Mouse (Mus musculus) midbrain, postnatal 0 days (tissue): ENCODE measurements around the gene Fahd1. TPM values are rescaled to one million over a fixed set of nuclear protein-coding genes. Genes with fewer than 3 reads are reported as not detected.

Source experiments
- ATAC-seq: fragments of 200-750 bp; cut with Nextera tagmentation; 2 replicates; pipeline ENCODE4 v1.8.0; 2017; ENCODE audit warnings: moderate number of reproducible peaks, mild to moderate bottlenecking, moderate TSS enrichment, moderate library complexity; ENCODE audit not compliant: low FRiP score
- DNase-seq: peaks from one replicate; pipeline ENCODE4 v3.0.0-alpha.2; 2015; ENCODE audit warnings: low spot score
- H3K27ac ChIP-seq: fragments of 300-500 bp; sonication (generic); 2 replicates; pipeline ENCODE4 v1.5.1; 2014; ENCODE audit warnings: low read depth, mild to moderate bottlenecking, low read length, mixed read lengths
- H3K27me3 ChIP-seq: fragments of 300-500 bp; sonication (generic); 2 replicates; pipeline ENCODE4 v1.6.1; 2014; ENCODE audit warnings: low read length, control low read depth, mixed read lengths; ENCODE audit not compliant: insufficient read depth
- H3K36me3 ChIP-seq: fragments of 300-500 bp; sonication (generic); 2 replicates; pipeline ENCODE4 v1.6.1; 2014; ENCODE audit warnings: low read length, control low read depth, mixed read lengths; ENCODE audit not compliant: insufficient read depth
- H3K4me1 ChIP-seq: fragments of 300-500 bp; sonication (generic); 2 replicates; pipeline ENCODE4 v1.6.1; 2014; ENCODE audit warnings: mild to moderate bottlenecking, control low read depth, antibody characterized with exemption, low read length, mixed read lengths; ENCODE audit not compliant: insufficient read depth
- H3K4me2 ChIP-seq: fragments of 300-500 bp; sonication (generic); 2 replicates; pipeline ENCODE4 v1.6.1; 2014; ENCODE audit warnings: low read depth, mild to moderate bottlenecking, low read length, mixed read lengths; ENCODE audit not compliant: poor library complexity, severe bottlenecking
- H3K4me3 ChIP-seq: fragments of 300-500 bp; sonication (generic); 2 replicates; pipeline ENCODE4 v1.5.1; 2014; ENCODE audit warnings: low read depth, mild to moderate bottlenecking, low read length, moderate library complexity
- H3K9ac ChIP-seq: fragments of 300-500 bp; sonication (generic); replicated peaks from 2 replicates; pipeline ENCODE4 v1.6.1; 2014; ENCODE audit warnings: mild to moderate bottlenecking, low read length, moderate library complexity, mixed read lengths; ENCODE audit not compliant: poor library complexity, severe bottlenecking
- H3K9me3 ChIP-seq: fragments of 300-500 bp; sonication (generic); 2 replicates; pipeline ENCODE4 v1.6.1; 2016; ENCODE audit warnings: low read length, control low read depth
- CTCF ChIP-seq: IDR thresholded peaks from 2 replicates; pipeline ENCODE4 v1.5.1; 2016; ENCODE audit warnings: antibody characterized with exemption, mild to moderate bottlenecking
- WGBS: fragments of 180-500 bp; shearing (Covaris S2); extraction: QIAGEN DNeasy Blood & Tissue Kit; methylation state at CpG from one replicate; pipeline ENCODE4 v1.1.7; 2014; 5-methylcytosine and 5-hydroxymethylcytosine counted together
- polyA plus RNA-seq: library from polyadenylated mRNA; unstranded; fragments of >200 nt; fragmentation: Nextera tagmentation; extraction: Ambion mirVana; gene quantifications from 2 replicates; pipeline ENCODE4 v1.2.1, GENCODE M21; 2015
- total RNA-seq: library from RNA; depleted of rRNA; stranded (reverse); fragments of >200 nt; gene quantifications from 2 replicates; pipeline ENCODE4 v1.2.3, GENCODE M21; 2014; rRNA removed

Gene Fahd1
- total RNA-seq (11.7 and 14.0 TPM in 2 replicates), polyA plus RNA-seq (18.2 and 20.8 TPM in 2 replicates)

- WGBS = under 1% methylated on average over 58 of the region's 58 CpGs
- DNase-seq (peak; percentile 99), ATAC-seq (peak; percentile 100)
- peak within 1 kb of the TSS; percentile 95 for H3K4me2 ChIP-seq
- H3K4me1 ChIP-seq = peaks cover 6% of the 10 kb centered on the region; the same call in 1 of the 2 replicates
- H3K4me3 ChIP-seq = peak within 1 kb of the TSS; percentile 84
- H3K36me3 ChIP-seq = peaks cover 8% of the 10 kb centered on the region; the same call in 1 of the 2 replicates
- H3K9ac ChIP-seq = peak within 1 kb of the TSS; percentile 80
- H3K9me3 ChIP-seq = no peaks in the 10 kb centered on the region
- no peaks in the 10 kb centered on the region for H3K27me3 ChIP-seq
- peak within 1 kb of the TSS; percentile 93 for H3K27ac ChIP-seq
- TF ChIP-seq CTCF = peak; percentile 20; the same call in 1 of the 2 replicates
Measured at GRCm38 (mm10) chr17:24850065-24850772, at the start of gene Fahd1. Gene Fahd1 (minus strand): TSS chr17:24850364.

- ATAC-seq = no peak
- Histone ChIP-seq H3K9ac (no peak overlapping the region), H3K27ac (no peak overlapping the region), H3K27me3 (no peaks in the 10 kb centered on the region), H3K4me1 (peaks cover 14% of the 10 kb centered on the region), H3K36me3 (peaks cover 60% of the 10 kb centered on the region), H3K4me2 (no peak overlapping the region), H3K9me3 (no peaks in the 10 kb centered on the region), H3K4me3 (no peak overlapping the region)
- no peak for TF ChIP-seq CTCF
- WGBS = 79% methylated on average over 5 of the region's 5 CpGs
- no peak for DNase-seq
Measured at GRCm38 (mm10) chr17:24899153-24899552, 49.0 kb upstream of the Fahd1 start.

- H3K4me3 ChIP-seq = no peak overlapping the region
- H3K4me1 ChIP-seq = peaks cover 14% of the 10 kb centered on the region
- H3K27ac ChIP-seq = no peak overlapping the region
- H3K9ac ChIP-seq = peak overlapping the region; percentile 93
- no peaks in the 10 kb centered on the region for H3K9me3 ChIP-seq
- ATAC-seq = no peak
- no peaks in the 10 kb centered on the region for H3K27me3 ChIP-seq
- WGBS = 82% methylated on average over 4 of the region's 4 CpGs
- H3K4me2 ChIP-seq = no peak overlapping the region
- H3K36me3 ChIP-seq = peaks cover 54% of the 10 kb centered on the region
- TF ChIP-seq CTCF = no peak
- no peak for DNase-seq
Measured at GRCm38 (mm10) chr17:24898041-24898854, 48.1 kb upstream of the Fahd1 start.

- no peak for TF ChIP-seq CTCF
- peak overlapping the region; percentile 93 for H3K9ac ChIP-seq
- H3K9me3 ChIP-seq = no peaks in the 10 kb centered on the region
- H3K4me3 ChIP-seq = peak overlapping the region; percentile 87
- H3K4me1 ChIP-seq = peaks cover 14% of the 10 kb centered on the region
- H3K27ac ChIP-seq = 0 out of 2 replicates have a peak overlapping the region, but pooled peaks have one; percentile 91
- ATAC-seq = no peak
- H3K4me2 ChIP-seq = peak overlapping the region; percentile 98
- peaks cover 54% of the 10 kb centered on the region for H3K36me3 ChIP-seq
- DNase-seq = no peak
- 79% methylated on average over 4 of the region's 4 CpGs for WGBS
- H3K27me3 ChIP-seq = no peaks in the 10 kb centered on the region
Measured at GRCm38 (mm10) chr17:24897600-24897999, 47.4 kb upstream of the Fahd1 start.

- H3K36me3 ChIP-seq = peaks cover 54% of the 10 kb centered on the region
- ATAC-seq (peak; percentile 12; the same call in 1 of the 2 replicates), DNase-seq (no peak)
- 23% methylated on average over 11 of the region's 11 CpGs for WGBS
- H3K4me2 ChIP-seq = peak overlapping the region; percentile 98
- peak overlapping the region; percentile 91 for H3K27ac ChIP-seq
- no peak for TF ChIP-seq CTCF
- no peaks in the 10 kb centered on the region for H3K9me3 ChIP-seq
- H3K27me3 ChIP-seq = no peaks in the 10 kb centered on the region
- H3K4me3 ChIP-seq = peak overlapping the region; percentile 87
- peaks cover 14% of the 10 kb centered on the region for H3K4me1 ChIP-seq
- peak overlapping the region; percentile 93 for H3K9ac ChIP-seq
Measured at GRCm38 (mm10) chr17:24896993-24897269, 46.8 kb upstream of the Fahd1 start.
